Mouse (Mus musculus): ENCODE results near the gene BC052040. TPM values are rescaled to one million over a fixed set of nuclear protein-coding genes. Genes with fewer than 3 reads are reported as not detected.

The BC052040 gene
- polyA plus RNA-seq, 1 experiment, result 4.5 TPM

DNA sequence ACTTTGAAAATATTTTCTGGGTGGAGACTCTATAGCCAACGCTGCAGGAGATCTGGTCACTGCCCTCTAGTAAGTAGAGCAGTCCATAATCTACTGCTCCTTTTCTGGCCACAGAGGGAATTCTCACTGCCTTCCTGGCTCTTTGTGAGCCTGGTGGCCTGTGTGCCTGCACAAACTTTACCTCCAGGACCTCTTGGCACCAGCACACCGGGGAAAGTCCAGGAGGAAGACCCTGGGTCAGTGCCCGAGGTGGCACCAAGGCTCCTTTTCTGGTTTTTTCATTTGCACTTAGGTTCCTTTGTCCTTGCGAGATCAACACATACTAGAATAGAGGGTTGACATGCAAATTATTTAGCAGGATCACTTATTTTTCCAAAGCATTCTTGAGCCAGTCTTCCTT, 47.0 kb downstream of the BC052040 start:
- Histone ChIP-seq H3K4me3 (ENCODE audit: insufficient read depth, poor library complexity, severe bottlenecking) (no peak overlapping the region), H3K79me2 (ENCODE audit: control insufficient read depth, insufficient read depth) (peaks cover 6% of the 10 kb centered on the region), H3K79me3 (ENCODE audit: low read depth) (no peaks in the 10 kb centered on the region), H3ac (ENCODE audit: control insufficient read depth, insufficient read length, low read depth) (no peak overlapping the region), H3K27me3 (ENCODE audit: control insufficient read depth, insufficient read depth, insufficient read length) (no peaks in the 10 kb centered on the region), H3K36me3 (ENCODE audit: control insufficient read depth, insufficient read depth) (no peaks in the 10 kb centered on the region)
- TF ChIP-seq MYOD1 (IDR thresholded peaks at IDR 0.05; ENCODE audit: control insufficient read depth, insufficient read length, low read depth) (no peak), FOSL1 (IDR thresholded peaks at IDR 0.05; ENCODE audit: insufficient read depth, low read length, poor library complexity, severe bottlenecking) (no peak), USF1 (IDR thresholded peaks at IDR 0.05; ENCODE audit: low read depth) (no peak), MAX (IDR thresholded peaks at IDR 0.05) (no peak), CEBPB (IDR thresholded peaks at IDR 0.05; ENCODE audit: low read depth) (no peak), MYOG (IDR thresholded peaks at IDR 0.05; ENCODE audit: control insufficient read depth, extremely low read depth, insufficient read length) (no peak), CTCF (IDR thresholded peaks at IDR 0.05; ENCODE audit: control insufficient read depth, insufficient read depth, insufficient read length) (no peak)

GRCm38 (mm10) chr2:115631031-115631434, 49.5 kb downstream of the BC052040 start:
- H3K27me3 ChIP-seq (ENCODE audit: control insufficient read depth, insufficient read depth, insufficient read length), result no peaks in the 10 kb centered on the region
- TF ChIP-seq USF1 (IDR thresholded peaks at IDR 0.05; ENCODE audit: low read depth) (no peak), CEBPB (IDR thresholded peaks at IDR 0.05; ENCODE audit: low read depth) (no peak)
- no peak overlapping the region for H3ac ChIP-seq (ENCODE audit: control insufficient read depth, insufficient read length, low read depth)
- no peaks in the 10 kb centered on the region for H3K79me3 ChIP-seq (ENCODE audit: low read depth)
- peaks cover 6% of the 10 kb centered on the region for H3K79me2 ChIP-seq (ENCODE audit: control insufficient read depth, insufficient read depth)
- no peaks in the 10 kb centered on the region for H3K36me3 ChIP-seq (ENCODE audit: control insufficient read depth, insufficient read depth)
- no peak overlapping the region for H3K4me3 ChIP-seq (ENCODE audit: insufficient read depth, poor library complexity, severe bottlenecking)

GRCm38 (mm10) chr2:115631826-115632225, 50.3 kb downstream of the BC052040 start:
- Histone ChIP-seq H3K79me3 (ENCODE audit: low read depth) (no peaks in the 10 kb centered on the region), H3K79me2 (ENCODE audit: control insufficient read depth, insufficient read depth) (peaks cover 6% of the 10 kb centered on the region), H3K27me3 (ENCODE audit: control insufficient read depth, insufficient read depth, insufficient read length) (no peaks in the 10 kb centered on the region), H3ac (ENCODE audit: control insufficient read depth, insufficient read length, low read depth) (no peak overlapping the region), H3K36me3 (ENCODE audit: control insufficient read depth, insufficient read depth) (no peaks in the 10 kb centered on the region), H3K4me3 (ENCODE audit: insufficient read depth, poor library complexity, severe bottlenecking) (no peak overlapping the region)
- TF ChIP-seq MAX (IDR thresholded peaks at IDR 0.05), result no peak
- no peak for TF ChIP-seq MYOD1 (IDR thresholded peaks at IDR 0.05; ENCODE audit: control insufficient read depth, insufficient read length, low read depth)
- TF ChIP-seq MYOG (IDR thresholded peaks at IDR 0.05; ENCODE audit: control insufficient read depth, extremely low read depth, insufficient read length), result no peak
- no peak for TF ChIP-seq CEBPB (IDR thresholded peaks at IDR 0.05; ENCODE audit: low read depth)
- no peak for TF ChIP-seq FOSL1 (IDR thresholded peaks at IDR 0.05; ENCODE audit: insufficient read depth, low read length, poor library complexity, severe bottlenecking)

GRCm38 (mm10) chr2:115650203-115650602, 68.7 kb downstream of the BC052040 start:
- no peaks in the 10 kb centered on the region for H3K79me2 ChIP-seq (ENCODE audit: control insufficient read depth, insufficient read depth)
- H3K79me3 ChIP-seq (ENCODE audit: low read depth), result no peaks in the 10 kb centered on the region
- H3K4me3 ChIP-seq (ENCODE audit: insufficient read depth, poor library complexity, severe bottlenecking), result no peak overlapping the region
- H3K27me3 ChIP-seq (ENCODE audit: control insufficient read depth, insufficient read depth, insufficient read length), result no peaks in the 10 kb centered on the region
- no peak for TF ChIP-seq CTCF (IDR thresholded peaks at IDR 0.05; ENCODE audit: control insufficient read depth, insufficient read depth, insufficient read length)
- no peak for TF ChIP-seq FOSL1 (IDR thresholded peaks at IDR 0.05; ENCODE audit: insufficient read depth, low read length, poor library complexity, severe bottlenecking)
- no peak for TF ChIP-seq MYOG (IDR thresholded peaks at IDR 0.05; ENCODE audit: control insufficient read depth, extremely low read depth, insufficient read length)
- no peak for TF ChIP-seq MYOD1 (IDR thresholded peaks at IDR 0.05; ENCODE audit: control insufficient read depth, insufficient read length, low read depth)
- no peak for TF ChIP-seq MAX (IDR thresholded peaks at IDR 0.05)
- no peak for TF ChIP-seq CEBPB (IDR thresholded peaks at IDR 0.05; ENCODE audit: low read depth)
- no peak for TF ChIP-seq USF1 (IDR thresholded peaks at IDR 0.05; ENCODE audit: low read depth)
- no peak overlapping the region for H3ac ChIP-seq (ENCODE audit: control insufficient read depth, insufficient read length, low read depth)
- no peaks in the 10 kb centered on the region for H3K36me3 ChIP-seq (ENCODE audit: control insufficient read depth, insufficient read depth)

DNA sequence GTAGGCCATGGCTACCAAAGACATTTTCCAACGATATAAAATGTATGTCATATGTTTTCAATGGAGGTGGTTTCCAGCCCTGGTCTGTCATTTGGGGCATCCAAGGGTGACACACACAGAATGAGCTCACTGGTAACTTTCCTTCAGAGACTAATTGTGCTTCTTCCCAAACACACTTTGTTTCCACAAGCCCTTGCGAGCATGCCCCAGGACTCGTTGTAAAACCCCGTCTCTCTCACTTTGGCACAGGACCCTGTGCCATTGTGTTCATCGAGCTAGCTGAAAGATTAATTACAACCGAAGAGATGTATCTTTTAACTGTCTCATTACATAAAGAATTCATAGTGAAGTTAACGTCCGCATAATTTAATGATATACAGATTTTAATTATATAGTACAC, 78.2 kb downstream of the BC052040 start:
- Histone ChIP-seq H3K79me3 (ENCODE audit: low read depth) (no peaks in the 10 kb centered on the region), H3K79me2 (ENCODE audit: control insufficient read depth, insufficient read depth) (no peaks in the 10 kb centered on the region), H3K27me3 (ENCODE audit: control insufficient read depth, insufficient read depth, insufficient read length) (no peaks in the 10 kb centered on the region), H3K4me3 (ENCODE audit: insufficient read depth, poor library complexity, severe bottlenecking) (no peak overlapping the region), H3ac (ENCODE audit: control insufficient read depth, insufficient read length, low read depth) (no peak overlapping the region), H3K36me3 (ENCODE audit: control insufficient read depth, insufficient read depth) (peaks cover 8% of the 10 kb centered on the region)
- TF ChIP-seq USF1 (IDR thresholded peaks at IDR 0.05; ENCODE audit: low read depth) (no peak), CEBPB (IDR thresholded peaks at IDR 0.05; ENCODE audit: low read depth) (no peak), CTCF (IDR thresholded peaks at IDR 0.05; ENCODE audit: control insufficient read depth, insufficient read depth, insufficient read length) (no peak), MYOG (IDR thresholded peaks at IDR 0.05; ENCODE audit: control insufficient read depth, extremely low read depth, insufficient read length) (no peak), MYOD1 (IDR thresholded peaks at IDR 0.05; ENCODE audit: control insufficient read depth, insufficient read length, low read depth) (no peak), FOSL1 (IDR thresholded peaks at IDR 0.05; ENCODE audit: insufficient read depth, low read length, poor library complexity, severe bottlenecking) (no peak), MAX (IDR thresholded peaks at IDR 0.05) (no peak)

- Histone ChIP-seq H3ac (ENCODE audit: control insufficient read depth, insufficient read length, low read depth) (no peak overlapping the region), H3K79me3 (ENCODE audit: low read depth) (no peaks in the 10 kb centered on the region), H3K27me3 (ENCODE audit: control insufficient read depth, insufficient read depth, insufficient read length) (no peaks in the 10 kb centered on the region), H3K36me3 (ENCODE audit: control insufficient read depth, insufficient read depth) (peaks cover 8% of the 10 kb centered on the region), H3K79me2 (ENCODE audit: control insufficient read depth, insufficient read depth) (no peaks in the 10 kb centered on the region), H3K4me3 (ENCODE audit: insufficient read depth, poor library complexity, severe bottlenecking) (no peak overlapping the region)
- TF ChIP-seq MYOD1 (IDR thresholded peaks at IDR 0.05; ENCODE audit: control insufficient read depth, insufficient read length, low read depth), result no peak
- no peak for TF ChIP-seq FOSL1 (IDR thresholded peaks at IDR 0.05; ENCODE audit: insufficient read depth, low read length, poor library complexity, severe bottlenecking)
- no peak for TF ChIP-seq USF1 (IDR thresholded peaks at IDR 0.05; ENCODE audit: low read depth)
- TF ChIP-seq MAX (IDR thresholded peaks at IDR 0.05), result no peak
- no peak for TF ChIP-seq CEBPB (IDR thresholded peaks at IDR 0.05; ENCODE audit: low read depth)
- TF ChIP-seq MYOG (IDR thresholded peaks at IDR 0.05; ENCODE audit: control insufficient read depth, extremely low read depth, insufficient read length), result no peak
- TF ChIP-seq CTCF (IDR thresholded peaks at IDR 0.05; ENCODE audit: control insufficient read depth, insufficient read depth, insufficient read length), result no peak
These were observed 79.0 kb downstream of the BC052040 start for GRCm38 (mm10) chr2:115660213-115661120.
